Mouse (Mus musculus) kidney, adult 2 months (tissue): ENCODE data around the gene Slc35g3.

ENCODE experiments used
- CTCF ChIP-seq: fragments of 200-500 bp; conservative IDR thresholded peaks from 2 replicates; pipeline ENCODE4 v1.5.1; 2011; ENCODE audit warnings: low read depth, mild to moderate bottlenecking, control low read depth, low read length, moderate library complexity, mixed read lengths; ENCODE audit not compliant: insufficient read depth, insufficient read length
- POLR2A ChIP-seq: fragments of 200-500 bp; IDR thresholded peaks from one replicate; pipeline ENCODE4 v1.6.1; 2011; ENCODE audit warnings: low read depth, low read length, control low read depth

DNA sequence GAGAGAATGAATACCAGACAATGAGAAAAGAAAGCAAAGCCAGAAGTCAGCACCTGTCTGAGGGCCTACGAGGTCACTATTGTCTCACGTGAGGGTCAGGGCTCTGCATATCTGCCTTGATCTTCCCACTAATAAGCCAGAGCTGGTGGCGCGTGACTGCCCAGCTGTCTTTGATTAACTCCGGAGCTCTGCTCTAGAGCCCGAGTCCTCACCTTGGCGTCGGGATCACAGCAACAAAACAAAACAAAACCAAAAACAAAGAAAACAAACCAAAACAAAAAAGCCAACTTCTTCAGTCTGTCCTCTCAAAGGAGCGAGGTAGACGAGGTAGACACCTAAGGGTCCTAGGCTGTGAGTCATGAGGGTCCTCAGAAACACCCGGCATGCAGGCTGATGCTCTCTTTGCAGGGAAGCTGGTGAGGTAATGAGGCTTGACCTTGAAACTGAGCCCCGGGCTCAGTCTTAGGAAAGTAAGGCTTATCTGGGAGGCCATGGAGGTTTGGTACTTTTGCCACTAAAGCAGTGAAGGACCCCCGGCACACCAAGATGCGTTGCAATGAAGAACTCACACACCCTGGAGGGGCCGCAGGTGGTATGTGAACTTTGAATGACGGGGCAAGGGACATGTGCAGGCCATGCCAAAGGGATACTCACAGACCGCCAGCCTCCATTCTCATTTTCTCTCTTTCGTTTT, 47.0 kb downstream of the Slc35g3 start:
- TF ChIP-seq POLR2A, result no peak
- no peak for TF ChIP-seq CTCF
